Mouse (Mus musculus) limb, embryonic 11.5 days (tissue): ENCODE results near the gene Zfp697. TPM values are rescaled to one million over a fixed set of nuclear protein-coding genes. Genes with fewer than 3 reads are reported as not detected.
"Not testable (repeated sequence)": the region's sequence is repeated elsewhere in the genome, so short reads cannot be mapped to it uniquely, and the experiment has no call there.

ENCODE experiments used
- ATAC-seq: fragments of 200-750 bp; cut with Nextera tagmentation; 2 replicates; pipeline ENCODE4 v1.8.0; 2017; ENCODE audit warnings: low read depth; ENCODE audit not compliant: insufficient number of reproducible peaks, low FRiP score, low TSS enrichment
- DNase-seq: peaks from one replicate; pipeline ENCODE4 v3.0.0-alpha.2; 2015; ENCODE audit warnings: low spot score
- H3K27ac ChIP-seq: fragments of 300-500 bp; sonication (generic); replicated peaks from 2 replicates; pipeline ENCODE4 v1.5.1; 2014; ENCODE audit warnings: low read depth, mild to moderate bottlenecking, low read length
- H3K27me3 ChIP-seq: fragments of 300-500 bp; sonication (generic); 2 replicates; pipeline ENCODE4 v1.6.1; 2014; ENCODE audit warnings: mild to moderate bottlenecking, low read length, mixed read lengths; ENCODE audit not compliant: control insufficient read depth, insufficient read depth
- H3K36me3 ChIP-seq: fragments of 300-500 bp; sonication (generic); 2 replicates; pipeline ENCODE4 v1.6.1; 2014; ENCODE audit warnings: mild to moderate bottlenecking, low read length, moderate library complexity, mixed read lengths; ENCODE audit not compliant: control insufficient read depth, insufficient read depth
- H3K4me1 ChIP-seq: fragments of 300-500 bp; sonication (generic); 2 replicates; pipeline ENCODE4 v1.6.1; 2014; ENCODE audit warnings: low read length, mixed read lengths; ENCODE audit not compliant: control insufficient read depth, insufficient read depth
- H3K4me2 ChIP-seq: fragments of 300-500 bp; sonication (generic); 2 replicates; pipeline ENCODE4 v1.6.1; 2014; ENCODE audit warnings: low read depth, mild to moderate bottlenecking, moderate library complexity; ENCODE audit not compliant: severe bottlenecking
- H3K4me3 ChIP-seq: fragments of 300-500 bp; sonication (generic); 2 replicates; pipeline ENCODE4 v1.5.1; 2014; ENCODE audit warnings: low read depth, low read length
- H3K9ac ChIP-seq: fragments of 300-500 bp; sonication (generic); 2 replicates; pipeline ENCODE4 v1.6.1; 2014; ENCODE audit warnings: mild to moderate bottlenecking, low read length
- H3K9me3 ChIP-seq: fragments of 300-500 bp; sonication (generic); 2 replicates; pipeline ENCODE4 v1.6.1; 2016; ENCODE audit warnings: low read length; ENCODE audit not compliant: control insufficient read depth
- WGBS: fragments of 180-500 bp; shearing (Covaris S2); extraction: QIAGEN DNeasy Blood & Tissue Kit; methylation state at CpG from one replicate; pipeline ENCODE4 v1.1.7; 2014; 5-methylcytosine and 5-hydroxymethylcytosine counted together
- polyA plus RNA-seq: library from polyadenylated mRNA; unstranded; fragments of >200 nt; fragmentation: Nextera tagmentation; extraction: Ambion mirVana; gene quantifications from 2 replicates; pipeline ENCODE4 v1.2.1, GENCODE M21; 2014

Gene Zfp697
- polyA plus RNA-seq, 1 experiment from 2014 or later = 10.4 TPM

DNA sequence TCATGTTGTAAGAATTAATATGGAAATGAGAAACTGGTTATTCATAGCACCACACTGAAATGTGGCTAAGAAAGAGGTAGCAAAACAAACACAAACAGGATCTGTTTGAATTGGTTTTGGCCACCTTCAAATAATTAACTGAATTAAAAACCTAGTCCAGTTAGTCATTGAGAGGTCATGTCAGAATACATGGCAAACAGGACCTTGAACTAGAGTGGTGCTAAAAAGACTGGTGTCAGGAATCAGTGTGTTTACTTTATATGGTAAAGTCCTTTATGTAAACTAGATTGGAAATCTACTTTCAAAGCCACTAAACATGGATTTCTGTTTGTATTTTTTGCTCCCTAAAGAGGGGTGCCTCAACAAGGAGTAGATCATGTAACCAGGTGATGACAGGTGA, 200.4 kb downstream of the Zfp697 start:
- not testable (repeated sequence) for H3K36me3 ChIP-seq, H3K27me3 ChIP-seq, DNase-seq, H3K27ac ChIP-seq, ATAC-seq, H3K9me3 ChIP-seq, H3K4me2 ChIP-seq, H3K4me3 ChIP-seq, H3K9ac ChIP-seq, H3K4me1 ChIP-seq

DNA sequence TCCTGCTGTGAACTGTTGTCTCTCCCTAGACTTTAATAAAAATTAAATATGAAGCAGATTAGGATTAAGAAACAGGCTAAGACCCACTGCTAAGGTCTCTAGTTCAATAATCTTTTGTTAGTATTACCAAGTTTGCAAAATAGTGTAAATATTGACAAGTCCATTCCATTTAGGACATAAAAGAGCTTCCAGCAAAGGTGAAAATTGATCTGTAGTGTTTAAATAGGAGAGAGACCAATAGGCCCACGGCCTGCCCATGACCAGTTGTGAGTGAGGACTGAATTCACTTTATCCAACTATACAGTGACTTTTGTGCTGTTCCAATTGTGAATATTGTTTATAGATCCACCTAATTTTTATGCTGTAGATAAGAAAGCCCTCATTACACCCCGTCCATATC, 205.5 kb downstream of the Zfp697 start:
- DNase-seq = no peak
- no peak overlapping the region for H3K9ac ChIP-seq
- 78% methylated on average over 2 of the region's 2 CpGs for WGBS
- no peak overlapping the region for H3K4me2 ChIP-seq
- H3K36me3 ChIP-seq = no peaks in the 10 kb centered on the region
- H3K4me1 ChIP-seq = no peaks in the 10 kb centered on the region
- no peaks in the 10 kb centered on the region for H3K9me3 ChIP-seq
- H3K27ac ChIP-seq = no peak overlapping the region
- ATAC-seq = no peak
- H3K4me3 ChIP-seq = no peak overlapping the region
- no peaks in the 10 kb centered on the region for H3K27me3 ChIP-seq

DNA sequence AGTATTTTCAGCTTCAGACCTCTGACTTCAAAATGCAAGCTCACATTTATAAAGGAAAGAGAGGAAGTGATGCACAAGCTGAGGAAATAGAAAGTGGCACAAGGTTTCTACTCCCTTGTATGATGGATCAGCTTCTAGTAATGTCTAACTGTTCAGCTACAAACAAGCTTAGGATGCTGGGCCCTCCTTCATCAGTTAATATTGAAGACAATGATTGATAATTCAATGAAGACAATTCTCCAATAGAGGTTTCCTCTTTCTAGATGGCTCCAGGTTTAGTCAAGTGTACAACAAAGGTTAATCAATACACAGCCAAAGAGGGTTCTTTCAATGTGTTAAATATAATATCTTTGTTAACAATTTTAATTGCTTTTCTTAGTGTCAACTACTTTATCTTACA, 206.4 kb downstream of the Zfp697 start, which contains the start of gene Gm10681:
TSS of gene Gm10681 (minus strand) at position 101 of the 400 bp plus-strand sequence.
- ATAC-seq = no peak
- Histone ChIP-seq H3K4me2 (no peak within 1 kb of the TSS), H3K27me3 (no peaks in the 10 kb centered on the region), H3K27ac (no peak within 1 kb of the TSS), H3K9ac (no peak within 1 kb of the TSS), H3K36me3 (no peaks in the 10 kb centered on the region), H3K4me3 (no peak within 1 kb of the TSS), H3K9me3 (no peaks in the 10 kb centered on the region), H3K4me1 (no peaks in the 10 kb centered on the region)
- no peak for DNase-seq

DNA sequence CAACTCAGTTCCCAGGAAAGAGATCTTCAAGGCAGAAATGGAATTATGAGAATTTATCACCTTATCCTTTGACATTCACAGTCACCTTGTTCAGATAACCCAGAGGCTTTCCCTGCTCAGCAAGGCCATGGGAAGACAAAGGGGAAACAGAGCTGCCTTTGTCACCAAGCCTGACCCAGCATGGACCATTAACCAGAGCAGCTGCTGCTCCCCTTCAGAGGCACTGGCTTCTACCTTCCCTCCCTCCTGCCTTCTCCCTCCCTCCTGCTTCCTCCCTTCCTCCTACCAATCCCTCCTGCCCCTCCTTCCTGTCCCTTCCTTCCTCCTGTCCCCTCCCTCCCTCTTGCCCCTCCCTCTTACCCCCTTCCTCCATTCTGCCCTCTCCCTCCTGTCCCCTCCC, 231.3 kb downstream of the Zfp697 start:
- not testable (repeated sequence) for H3K27me3 ChIP-seq, H3K4me3 ChIP-seq, ATAC-seq, DNase-seq, H3K4me1 ChIP-seq, H3K36me3 ChIP-seq, H3K9me3 ChIP-seq, H3K4me2 ChIP-seq, H3K9ac ChIP-seq, H3K27ac ChIP-seq

DNA sequence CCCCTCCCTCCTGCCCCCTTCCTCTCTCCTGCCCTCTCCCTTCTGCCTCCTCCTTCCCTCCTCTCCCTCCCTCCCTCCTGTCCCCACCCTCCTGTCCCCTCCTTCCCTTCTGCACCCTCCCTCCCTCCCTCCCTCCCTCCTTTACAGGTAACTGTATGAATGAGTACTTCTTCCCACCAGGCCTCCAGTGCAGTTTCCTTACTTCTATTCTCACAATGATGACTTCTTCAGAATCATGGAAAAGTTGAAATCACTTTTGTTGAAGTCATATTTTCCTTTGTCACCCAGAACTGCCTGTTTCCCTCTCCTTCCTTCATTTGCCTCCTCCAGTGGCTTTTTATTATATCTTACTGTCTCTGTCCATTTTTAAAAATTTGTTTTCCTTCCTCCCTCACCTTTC, 231.7 kb downstream of the Zfp697 start:
- Histone ChIP-seq H3K4me3 (no peak overlapping the region), H3K4me2 (no peak overlapping the region), H3K9ac (no peak overlapping the region), H3K36me3 (no peaks in the 10 kb centered on the region), H3K4me1 (no peaks in the 10 kb centered on the region), H3K27ac (no peak overlapping the region), H3K9me3 (no peaks in the 10 kb centered on the region), H3K27me3 (no peaks in the 10 kb centered on the region)
- DNase-seq (no peak), ATAC-seq (no peak)

DNA sequence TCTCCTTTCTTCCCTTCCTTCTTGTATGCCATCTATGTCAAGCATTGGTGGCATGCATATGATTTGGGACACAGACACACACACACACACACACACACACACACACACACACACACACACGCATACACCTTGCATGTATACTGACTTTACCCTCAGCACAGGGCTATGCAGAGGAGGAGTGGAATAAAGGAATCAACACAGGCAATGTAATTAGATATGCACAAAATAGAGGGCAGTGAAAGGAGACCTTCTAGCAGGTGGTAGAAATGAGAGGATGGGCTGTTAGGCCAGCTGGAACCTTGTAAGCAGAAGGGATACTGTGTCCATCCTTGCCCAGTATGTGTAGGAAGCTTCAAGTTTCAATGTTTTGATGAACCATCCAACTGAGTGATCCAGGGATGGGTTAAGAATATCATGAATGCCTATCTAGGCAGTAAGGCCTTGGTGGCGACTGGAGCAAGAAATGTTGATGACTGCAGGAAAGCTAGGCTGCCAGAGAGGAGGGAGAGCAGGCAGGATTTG, 232.2 kb downstream of the Zfp697 start:
- not testable (repeated sequence) for H3K4me1 ChIP-seq, H3K27me3 ChIP-seq, H3K4me3 ChIP-seq, H3K9me3 ChIP-seq, ATAC-seq, H3K36me3 ChIP-seq, DNase-seq, H3K27ac ChIP-seq, H3K4me2 ChIP-seq, H3K9ac ChIP-seq
- WGBS = 68% methylated on average over 2 of the region's 2 CpGs

DNA sequence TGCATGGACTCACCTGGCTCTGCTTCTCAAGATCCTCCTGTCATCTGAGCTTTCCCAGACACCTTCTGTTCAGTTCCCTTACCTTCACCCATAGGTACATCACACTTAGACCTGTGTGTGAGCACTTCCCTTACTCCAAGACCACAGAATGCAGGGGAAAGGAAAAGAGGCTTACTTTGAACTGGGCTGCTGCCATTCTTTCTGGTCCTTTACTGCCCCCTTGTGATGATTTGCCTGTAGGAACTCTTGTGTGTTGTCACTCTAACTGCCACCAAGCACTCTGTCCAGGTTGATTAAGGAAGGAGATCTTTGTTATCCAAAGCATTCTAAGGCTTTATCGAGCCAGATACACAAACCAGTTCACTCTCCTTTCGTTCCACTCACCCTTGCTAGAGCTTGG, 234.0 kb downstream of the Zfp697 start:
- ATAC-seq = not testable (repeated sequence)

DNA sequence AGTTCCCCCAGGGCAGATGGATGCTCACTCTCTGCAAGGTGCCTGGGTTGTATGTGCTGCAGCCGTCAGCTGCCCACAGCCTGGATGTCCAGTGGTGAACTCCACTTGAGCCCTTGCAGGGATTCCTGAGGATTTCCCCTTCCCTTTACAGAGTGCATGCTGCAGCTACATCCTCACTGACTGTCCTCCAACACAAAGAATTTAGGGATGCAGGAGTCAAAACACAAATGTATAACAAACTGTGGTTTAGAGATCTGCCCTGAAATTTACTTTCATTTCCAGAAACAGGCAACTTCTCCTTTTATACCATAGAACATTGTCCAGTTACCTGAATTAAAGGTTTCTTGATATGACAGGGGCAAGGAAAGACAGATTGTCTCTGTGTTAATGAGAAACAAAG, 234.5 kb downstream of the Zfp697 start:
- not testable (repeated sequence) for H3K4me3 ChIP-seq, H3K4me1 ChIP-seq, ATAC-seq, H3K27ac ChIP-seq, H3K36me3 ChIP-seq, H3K27me3 ChIP-seq, H3K9ac ChIP-seq, DNase-seq, H3K4me2 ChIP-seq, H3K9me3 ChIP-seq
- 56% methylated on average over 1 of the region's 1 CpGs for WGBS

More for the DNA sequence above, 234.0 kb downstream of the Zfp697 start:
- 22% methylated on average over 2 of the region's 2 CpGs for WGBS
- DNase-seq, H3K9ac ChIP-seq, H3K4me3 ChIP-seq, H3K36me3 ChIP-seq, H3K9me3 ChIP-seq, H3K27me3 ChIP-seq, H3K27ac ChIP-seq, H3K4me2 ChIP-seq, H3K4me1 ChIP-seq: not testable (repeated sequence)

DNA sequence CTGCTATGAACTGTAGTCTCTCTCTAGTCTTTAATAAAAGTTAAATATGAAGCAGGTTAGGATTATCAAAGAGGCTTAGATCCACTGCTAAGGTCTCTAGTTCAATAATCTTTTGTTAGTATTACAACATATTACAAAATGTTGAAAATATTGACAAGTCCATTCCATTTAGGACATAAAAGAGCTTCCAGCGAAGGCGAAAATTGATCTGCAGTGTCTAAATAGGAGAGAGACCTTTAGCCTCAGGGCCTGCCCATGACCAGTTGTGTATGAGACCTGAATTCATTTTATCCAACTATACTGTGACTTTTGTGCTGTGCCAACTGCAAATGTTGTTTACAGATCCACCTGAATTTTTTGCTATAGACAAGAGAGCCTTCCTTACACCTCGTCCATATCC, 247.4 kb downstream of the Zfp697 start:
- H3K9ac ChIP-seq = no peak overlapping the region
- WGBS = 84% methylated on average over 3 of the region's 3 CpGs
- ATAC-seq = no peak
- DNase-seq = no peak
- no peak overlapping the region for H3K4me3 ChIP-seq
- H3K4me1 ChIP-seq = no peaks in the 10 kb centered on the region
- no peaks in the 10 kb centered on the region for H3K27me3 ChIP-seq
- H3K9me3 ChIP-seq = no peaks in the 10 kb centered on the region
- H3K27ac ChIP-seq = no peak overlapping the region
- H3K4me2 ChIP-seq = no peak overlapping the region
- H3K36me3 ChIP-seq = no peaks in the 10 kb centered on the region
